8 mouse cellular contexts compared by ENCODE assay signal in genomic region chr13:51792135-51792573, GRCm38 (mm10). TPM values are rescaled to one million over a fixed set of nuclear protein-coding genes. Genes with fewer than 3 reads are reported as not detected.
A peak's percentile ranks its signal among the peaks of the same experiment; 100 is the strongest.
DNase-seq lines count a peak whose midpoint lies in the region; ATAC-seq lines count a peak whose summit lies in the region.

No protein-coding gene starts in this region.

- no peak overlapping the region for H3K27ac ChIP-seq in liver, embryonic 15.5 days (replicated peaks)

- no peaks in the 10 kb centered on the region for H3K36me3 ChIP-seq in liver, embryonic 15.5 days (replicated peaks)
- no peaks in the 10 kb centered on the region; the same call in 1 of the 2 replicates for H3K36me3 ChIP-seq in splenic B cell, adult 2 months (ENCODE audit: control insufficient read depth, insufficient read depth, low read length, poor library complexity, severe bottlenecking)

- WGBS in liver, embryonic 15.5 days (ENCODE audit: insufficient replicate concordance), result 26% methylated on average over 11 of the region's 11 CpGs

- H3K27me3 ChIP-seq in liver, embryonic 15.5 days, result 0 out of 2 replicates have a peak, but pooled peaks cover 8% of the 10 kb centered on the region
- no peaks in the 10 kb centered on the region for H3K27me3 ChIP-seq in splenic B cell, adult 2 months (ENCODE audit: control insufficient read depth, insufficient read depth, low read length, poor library complexity, severe bottlenecking)

- H3K4me2 ChIP-seq in liver, embryonic 15.5 days, result peak overlapping the region; percentile 91

- peak; percentile 65 for DNase-seq in cerebellum, adult 9-10 months
- DNase-seq in cerebellum, adult 11 months, result no peak
- DNase-seq in spleen, postnatal 10 days (ENCODE audit: low spot score in 2 of 2), result peak; percentile 32 to 41
- no peak for DNase-seq in spleen, adult 12 weeks (ENCODE audit: low spot score)
- peak; percentile 41 for DNase-seq in splenic B cell, adult 2 months (ENCODE audit: low read depth, low spot score)
- DNase-seq in right cerebral cortex, postnatal 4 days, result no peak

- peak overlapping the region; percentile 72 for H3K9ac ChIP-seq in liver, embryonic 15.5 days

- H3K4me1 ChIP-seq in liver, embryonic 15.5 days (replicated peaks), result peaks cover 28% of the 10 kb centered on the region

- no peaks in the 10 kb centered on the region for H3K9me3 ChIP-seq in liver, embryonic 15.5 days (replicated peaks)

- H3K4me3 ChIP-seq in liver, embryonic 15.5 days (replicated peaks), result peak overlapping the region; percentile 81

- peak; percentile 16 to 28; a peak in 1 of 4 replicates for ATAC-seq in hematopoietic stem cell, adult 5-6 weeks (replicated peaks in 1 of 2; ENCODE audit: insufficient read depth in 1 of 2, low FRiP score in 2 of 2, low TSS enrichment in 1 of 2, low read depth in 1 of 2, poor library complexity in 2 of 2, severe bottlenecking in 2 of 2)
- no peak for ATAC-seq in liver, embryonic 15.5 days (ENCODE audit: insufficient read depth)

RNA-seq across cellular contexts. Expression of gene Sema4d, which starts 1.4 kb away (rescaled TPM):
- total RNA-seq in hematopoietic stem cell, adult 5-6 weeks (2017), result 16.9 and 26.5 TPM in 2 replicates
- polyA plus RNA-seq in liver, embryonic 15.5 days (2015; fragmentation: Nextera tagmentation; extraction: Ambion mirVana), result 3.8 and 4.6 TPM in 2 replicates

RNA-seq across cellular contexts. Expression of gene Gadd45g, which starts 54.3 kb away (rescaled TPM):
- total RNA-seq in hematopoietic stem cell, adult 5-6 weeks (2017), result 5.4 and 11.3 TPM in 2 replicates
- polyA plus RNA-seq in liver, embryonic 15.5 days (2015; fragmentation: Nextera tagmentation; extraction: Ambion mirVana), result 13.3 and 14.0 TPM in 2 replicates

Comparison
In these comparisons a context has a peak if more than half of its experiments do, and no peak if none do; other contexts are left out.
1. DNase-seq: peak in cerebellum, adult 9-10 months (single experiment), spleen, postnatal 10 days (2 of 2) and splenic B cell, adult 2 months (single experiment); none in cerebellum, adult 11 months (single experiment), spleen, adult 12 weeks (single experiment) and right cerebral cortex, postnatal 4 days (single experiment).